Mouse (Mus musculus) olfactory bulb, adult 2 months (tissue): Measurements from ENCODE around the gene Card19.

Experiments
- CTCF ChIP-seq: fragments of 200-500 bp; IDR thresholded peaks from 2 replicates; pipeline ENCODE4 v1.5.1; 2012; ENCODE audit warnings: low read depth, mild to moderate bottlenecking, low read length, moderate library complexity; ENCODE audit not compliant: insufficient read depth
- POLR2A ChIP-seq: fragments of 200-500 bp; IDR thresholded peaks from 2 replicates; pipeline ENCODE4 v1.6.1; 2012; ENCODE audit warnings: mild to moderate bottlenecking, low read depth, low read length, moderate library complexity; ENCODE audit not compliant: insufficient read depth

DNA sequence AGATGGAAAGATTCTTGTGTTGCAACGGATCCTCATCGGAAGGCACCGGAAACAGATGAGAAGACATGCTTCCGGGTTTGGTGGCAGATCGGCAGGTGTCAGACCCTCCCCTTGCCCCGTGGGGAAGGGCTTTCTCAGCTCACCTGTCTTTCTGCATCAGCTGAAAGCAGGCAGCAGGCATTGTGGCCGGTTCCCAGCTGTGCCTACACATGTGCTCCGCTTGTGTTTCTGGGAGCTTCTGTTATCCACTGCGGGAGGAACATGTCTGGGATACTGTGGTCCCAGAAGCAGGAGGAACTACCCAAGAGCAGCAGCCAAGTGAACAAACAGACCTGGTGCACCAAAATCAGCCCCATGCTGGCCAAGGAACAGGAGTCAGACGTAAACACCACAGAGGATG lies 40.3 kb downstream of the Card19 start:
- TF ChIP-seq POLR2A: no peak
- no peak for TF ChIP-seq CTCF
